Mouse (Mus musculus) hematopoietic stem cell, adult 5-6 weeks (primary cell): ENCODE measurements around the gene Trpm5. TPM values are rescaled to one million over a fixed set of nuclear protein-coding genes. Genes with fewer than 3 reads are reported as not detected.

Source experiments
- ATAC-seq, 2 experiments: fragments of 125-278 bp in 1 of 2; replicated peaks in 1 of 2; 2 replicates each; pipeline ENCODE4 v1.8.0; 2016 to 2017; ENCODE audit warnings: inconsistent platforms in 2 of 2, mild to moderate bottlenecking in 2 of 2, moderate number of reproducible peaks in 2 of 2, low read depth in 1 of 2, moderate TSS enrichment in 1 of 2; ENCODE audit not compliant: low FRiP score in 2 of 2, poor library complexity in 2 of 2, severe bottlenecking in 2 of 2, insufficient read depth in 1 of 2, low TSS enrichment in 1 of 2
- total RNA-seq: library from RNA; stranded (forward); fragments of 172-1452, 232-1000 nt; gene quantifications from 2 replicates; pipeline ENCODE4 v1.2.3, GENCODE M21; 2017

Trpm5 gene
- total RNA-seq, 1 experiment from 2014 or later, result 0.30 TPM

GRCm38 (mm10) chr7:143053008-143053899, 41.2 kb downstream of the Trpm5 start:
- peak in 1 of 2 experiments; percentile 17; a peak in 2 of 4 replicates for ATAC-seq

- peak; percentile 63 to 65 for ATAC-seq
Observed at GRCm38 (mm10) chr7:143052626-143053007, 41.8 kb downstream of the Trpm5 start, which contains the start of gene Cd81. Gene Cd81, plus strand, starts transcription at chr7:143052739.

GRCm38 (mm10) chr7:143051316-143051715, 43.1 kb downstream of the Trpm5 start:
- ATAC-seq, result no peak

- no peak for ATAC-seq
Observed at GRCm38 (mm10) chr7:143049841-143050816, 44.3 kb downstream of the Trpm5 start.

- ATAC-seq, result no peak
Observed at GRCm38 (mm10) chr7:143049331-143049730, 45.1 kb downstream of the Trpm5 start.

- ATAC-seq, result no peak; a peak in 1 of 4 replicates
Observed at GRCm38 (mm10) chr7:143046358-143046757, 48.1 kb downstream of the Trpm5 start.

- ATAC-seq, result no peak
Observed at GRCm38 (mm10) chr7:143044826-143045206, 49.6 kb downstream of the Trpm5 start.

- ATAC-seq, result no peak
Observed at GRCm38 (mm10) chr7:143044049-143044825, 50.2 kb downstream of the Trpm5 start.

GRCm38 (mm10) chr7:143042897-143043300, 51.5 kb downstream of the Trpm5 start:
- peak in 1 of 2 experiments; percentile 27; a peak in 2 of 4 replicates for ATAC-seq

- no peak for ATAC-seq
Observed at GRCm38 (mm10) chr7:143042089-143042488, 52.4 kb downstream of the Trpm5 start.

- no peak for ATAC-seq
Observed at GRCm38 (mm10) chr7:143041138-143041822, 53.2 kb downstream of the Trpm5 start.

GRCm38 (mm10) chr7:143040561-143040960, 53.9 kb downstream of the Trpm5 start:
- ATAC-seq, result no peak

- ATAC-seq, result peak; percentile 85 to 86
Observed at GRCm38 (mm10) chr7:143038174-143038931, 56.1 kb downstream of the Trpm5 start.

GRCm38 (mm10) chr7:143037306-143037705, 57.1 kb downstream of the Trpm5 start:
- ATAC-seq, result no peak

GRCm38 (mm10) chr7:143036787-143037186, 57.7 kb downstream of the Trpm5 start:
- ATAC-seq, result no peak
